Mouse (Mus musculus) urinary bladder, adult 18-20 months (tissue): Measurements from ENCODE around the gene Utf1.

Experiments
- DNase-seq, 2 experiments: peaks; one replicate each; pipeline ENCODE4 v3.0.0; 2022; ENCODE audit warnings: low spot score in 2 of 2, mixed read lengths in 2 of 2

Gene Utf1

DNA sequence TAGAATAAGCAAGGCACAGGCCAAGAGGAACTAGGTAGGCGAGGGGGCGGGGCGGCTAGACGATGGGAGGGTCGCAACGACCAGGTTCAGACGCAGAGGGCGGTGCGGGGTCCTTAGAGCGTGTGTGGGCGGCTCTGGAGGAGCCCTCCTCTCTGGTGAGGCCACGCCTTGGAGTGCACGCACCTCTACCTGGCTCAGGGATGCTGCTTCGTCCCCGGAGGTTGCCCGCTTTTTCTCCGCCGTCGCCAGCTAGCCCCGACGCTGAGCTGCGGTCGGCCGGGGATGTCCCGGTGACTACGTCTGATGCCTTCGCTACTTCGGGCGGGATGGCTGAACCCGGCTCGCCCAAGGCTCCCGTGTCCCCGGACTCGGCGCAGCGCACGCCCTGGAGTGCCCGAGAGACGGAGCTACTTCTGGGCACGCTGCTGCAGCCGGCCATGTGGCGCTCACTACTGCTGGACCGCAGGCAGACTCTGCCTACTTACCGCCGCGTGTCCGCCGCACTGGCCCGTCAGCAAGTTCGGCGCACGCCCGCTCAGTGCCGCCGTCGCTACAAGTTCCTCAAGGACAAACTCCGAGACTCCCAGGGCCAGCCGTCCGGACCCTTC lies at the start of gene Utf1:
TSS of gene Utf1 (plus strand) at position 116 of the 608 bp plus-strand sequence.
- DNase-seq = peak in 1 of 2 experiments; percentile 43

DNA sequence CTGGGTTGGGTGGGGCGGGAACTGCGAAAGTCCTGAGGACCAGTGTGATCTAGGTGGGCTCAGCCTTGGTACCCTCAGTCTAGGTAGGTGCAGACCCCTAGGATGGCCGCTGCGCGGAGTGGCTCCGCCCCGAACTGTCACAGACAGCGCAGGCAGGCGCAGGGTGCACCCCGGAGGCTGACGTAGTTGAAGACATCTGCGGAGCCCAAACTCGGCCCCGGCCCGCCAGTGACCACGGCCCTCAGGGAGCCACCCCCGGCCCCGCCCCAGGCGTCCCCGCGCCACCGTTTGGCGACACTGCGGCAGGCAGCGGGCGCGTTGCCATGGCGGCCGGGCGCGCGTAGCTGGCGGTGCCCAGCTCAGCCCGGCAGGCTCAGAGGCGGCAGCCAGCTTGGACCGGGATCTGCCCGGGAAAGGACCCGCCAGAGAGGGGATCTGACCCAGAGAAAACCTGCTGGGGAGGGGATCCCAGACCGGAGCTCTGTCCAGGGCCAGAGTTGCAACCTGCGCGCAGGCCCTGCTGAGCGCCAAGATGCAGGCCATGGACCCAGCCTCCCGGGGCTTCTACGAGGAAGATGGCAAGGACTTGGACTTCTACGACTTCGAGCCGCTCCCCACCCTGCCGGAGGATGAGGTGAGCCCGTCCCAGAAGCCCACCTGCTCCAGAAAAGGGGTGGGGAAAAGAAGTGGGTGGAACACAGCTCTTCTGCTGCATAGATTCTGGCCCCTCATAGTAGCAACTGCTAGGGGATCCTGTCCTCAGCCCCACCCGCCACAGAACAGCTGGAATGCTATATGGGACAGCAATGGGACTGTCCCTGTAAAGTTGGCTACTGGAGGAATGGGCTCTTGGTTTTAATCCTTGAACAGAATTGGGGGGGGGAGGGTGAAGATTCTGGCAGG lies 48.7 kb upstream of the Utf1 start, which contains the start of gene Kndc1:
TSS of gene Kndc1 (plus strand) at position 42 of the 903 bp plus-strand sequence.
- peak in 1 of 2 experiments; percentile 11 for DNase-seq

DNA sequence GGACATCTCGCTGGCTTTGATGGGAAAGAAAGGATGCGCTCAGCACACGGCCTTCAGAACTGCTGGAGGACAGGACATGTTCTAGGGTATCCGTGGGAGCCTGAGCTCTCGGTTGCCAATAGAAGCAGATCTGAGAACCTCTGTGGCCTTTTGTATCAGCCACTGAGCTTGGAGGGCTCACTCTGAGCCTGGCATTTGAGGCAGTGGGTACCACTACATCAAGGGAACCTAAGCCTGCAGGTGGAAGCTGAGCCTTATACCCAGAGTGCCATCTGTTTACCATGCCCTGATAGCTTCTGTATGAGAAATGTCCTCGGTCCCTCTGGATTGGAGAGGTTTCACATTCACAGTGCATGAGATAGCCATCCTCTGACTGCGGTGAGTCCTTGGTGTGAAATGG lies 47.3 kb upstream of the Utf1 start:
- no peak for DNase-seq

DNA sequence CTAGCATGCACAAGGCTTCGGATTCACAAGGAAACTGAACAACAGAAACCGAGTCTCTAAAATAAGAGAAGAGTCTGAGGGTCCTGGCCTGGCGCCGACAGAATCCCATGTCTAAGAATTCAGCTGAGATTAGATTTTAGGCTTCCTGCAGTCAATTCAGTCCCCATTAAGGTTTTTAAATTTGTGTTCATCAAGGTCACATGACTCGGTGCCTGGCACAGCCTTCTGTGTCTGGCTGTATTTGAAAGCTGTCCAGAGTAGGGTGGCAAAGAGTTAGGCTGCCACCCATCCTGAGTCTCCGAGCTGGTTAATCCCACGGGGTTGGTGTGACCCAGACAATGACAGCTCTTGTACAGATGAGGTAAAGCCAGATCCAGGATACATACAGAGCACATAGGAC lies 46.8 kb upstream of the Utf1 start:
- DNase-seq = no peak

DNA sequence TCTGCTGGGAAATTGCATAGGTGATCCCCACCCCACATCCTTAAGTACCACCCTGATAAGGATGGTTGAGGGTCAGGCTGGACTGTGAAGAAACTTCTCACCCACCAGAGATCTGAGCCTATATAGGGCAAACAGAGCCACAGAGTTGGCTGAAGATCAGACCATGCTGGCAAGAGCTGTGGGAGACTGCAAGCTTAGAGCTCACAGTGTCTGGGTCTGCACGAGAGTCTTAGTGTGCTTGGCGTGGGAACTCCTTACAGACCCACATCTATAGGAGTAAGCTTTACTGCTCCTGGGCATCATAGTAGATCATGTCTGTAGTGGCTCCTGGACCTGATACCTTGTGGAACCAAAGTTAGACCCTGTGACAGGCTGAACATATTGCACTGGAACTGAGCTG lies 45.0 kb upstream of the Utf1 start:
- DNase-seq = no peak

DNA sequence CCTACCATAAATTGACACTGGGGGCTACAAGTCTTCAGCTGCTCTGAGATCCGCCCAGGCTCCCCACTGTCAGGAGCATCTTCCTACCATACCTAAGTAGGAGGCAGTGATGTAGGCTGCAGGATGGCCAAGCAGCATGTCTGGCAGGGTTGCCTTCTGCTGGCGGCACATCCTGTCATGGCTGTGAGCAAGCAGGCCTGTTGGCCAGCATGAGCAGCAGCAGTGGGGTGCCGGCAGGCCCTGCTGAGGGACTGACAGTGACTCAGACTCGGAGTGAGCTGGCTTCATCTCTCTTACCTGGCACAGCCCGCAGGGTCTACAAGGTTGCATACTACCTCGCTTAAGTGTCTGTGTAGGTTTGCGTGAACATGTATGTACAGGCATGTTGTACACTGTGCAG lies 44.1 kb upstream of the Utf1 start:
- no peak for DNase-seq

DNA sequence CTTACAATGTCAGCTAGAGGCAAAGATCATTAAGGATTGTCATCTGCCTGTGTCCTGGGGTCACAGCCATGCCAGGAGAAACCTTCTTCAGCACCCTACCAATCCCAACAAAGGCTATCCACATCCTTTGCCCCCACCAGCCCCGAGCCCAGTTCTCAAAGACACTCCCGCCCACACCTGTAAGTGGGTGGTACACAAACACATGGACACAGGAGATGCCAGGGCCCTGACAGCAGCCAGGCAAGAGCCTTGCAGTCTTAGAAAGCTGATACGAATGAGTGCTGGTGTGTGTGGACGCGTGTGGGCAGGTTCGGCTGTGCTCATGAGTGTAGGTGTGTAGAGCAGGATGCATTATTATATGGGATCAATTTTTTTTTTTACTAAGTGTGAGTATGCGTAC lies 43.1 kb upstream of the Utf1 start:
- no peak for DNase-seq

DNA sequence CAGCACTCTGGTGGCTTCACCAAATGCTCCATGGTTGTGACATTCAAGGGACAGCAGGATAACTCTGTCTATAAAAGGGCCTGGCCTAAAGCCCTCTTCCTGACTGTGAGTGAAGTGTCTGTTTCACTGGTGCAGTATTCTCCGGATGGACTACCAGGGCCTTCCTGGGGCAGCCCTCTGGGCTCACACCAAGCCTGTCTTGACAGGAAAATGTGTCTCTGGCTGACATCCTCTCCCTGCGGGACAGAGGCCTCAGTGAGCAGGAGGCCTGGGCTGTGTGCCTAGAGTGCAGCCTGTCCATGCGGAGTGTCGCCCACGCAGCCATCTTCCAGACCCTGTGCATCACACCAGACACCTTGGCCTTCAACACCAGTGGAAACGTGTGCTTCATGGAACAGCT lies 42.7 kb upstream of the Utf1 start:
- no peak for DNase-seq

DNA sequence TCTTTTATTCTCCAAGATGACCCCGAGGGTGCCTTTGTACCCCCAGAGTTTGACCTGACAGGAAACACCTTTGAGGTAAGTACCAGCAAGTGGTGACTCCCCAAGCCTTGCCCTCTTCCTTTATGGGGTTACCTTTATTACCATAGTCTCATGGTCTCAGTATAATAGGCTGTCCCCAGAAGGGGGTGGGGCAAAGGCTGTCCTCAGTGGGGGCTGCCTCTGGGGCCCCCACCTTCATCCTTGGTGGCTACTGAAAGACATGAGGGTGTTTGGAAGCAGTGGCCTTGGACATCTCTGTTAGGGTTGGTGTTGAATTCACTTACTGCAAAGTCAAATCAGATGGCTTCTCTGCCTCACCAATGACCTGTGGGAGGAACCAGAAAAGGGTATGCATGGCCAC lies 41.6 kb upstream of the Utf1 start:
- no peak for DNase-seq

DNA sequence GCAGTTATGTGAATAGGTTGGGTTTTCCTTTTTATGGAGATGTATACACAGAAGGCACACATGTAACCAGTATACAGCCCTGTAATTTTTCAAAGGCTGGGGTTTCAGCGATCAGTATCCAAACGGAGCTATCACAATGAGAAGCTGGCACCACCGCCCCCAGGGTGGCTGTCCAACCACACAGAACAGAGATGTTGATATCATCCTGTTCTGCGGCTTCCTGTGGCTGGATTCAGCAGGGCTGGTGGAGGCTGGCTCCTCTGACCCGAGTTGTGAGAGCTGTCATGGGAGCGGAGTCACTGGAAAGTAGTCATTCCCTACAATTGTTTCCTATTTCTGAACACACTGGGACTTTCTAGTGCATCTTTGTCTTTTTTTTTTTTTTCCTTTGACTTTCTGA lies 38.3 kb upstream of the Utf1 start:
- DNase-seq = no peak

DNA sequence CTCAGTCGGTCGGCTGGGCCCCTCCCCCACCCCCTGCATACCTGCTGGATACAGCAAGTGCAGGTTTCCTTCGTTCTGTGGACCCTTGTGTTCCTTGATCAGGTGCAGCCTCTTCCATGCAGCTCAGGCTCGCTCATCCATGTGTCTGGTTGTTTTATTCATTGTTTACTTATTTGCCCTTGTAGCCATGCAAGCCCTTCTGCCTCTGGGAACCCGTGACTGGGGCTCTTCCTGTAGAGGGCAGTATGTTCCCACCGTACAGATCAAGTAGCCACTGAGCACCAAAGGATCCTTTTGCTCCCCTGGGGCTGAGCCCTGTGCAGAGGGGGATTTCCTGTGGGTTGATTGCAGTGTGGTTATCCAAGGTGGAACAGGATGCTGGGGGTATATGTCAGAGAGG lies 37.9 kb upstream of the Utf1 start:
- peak in 1 of 2 experiments; percentile 10 for DNase-seq

DNA sequence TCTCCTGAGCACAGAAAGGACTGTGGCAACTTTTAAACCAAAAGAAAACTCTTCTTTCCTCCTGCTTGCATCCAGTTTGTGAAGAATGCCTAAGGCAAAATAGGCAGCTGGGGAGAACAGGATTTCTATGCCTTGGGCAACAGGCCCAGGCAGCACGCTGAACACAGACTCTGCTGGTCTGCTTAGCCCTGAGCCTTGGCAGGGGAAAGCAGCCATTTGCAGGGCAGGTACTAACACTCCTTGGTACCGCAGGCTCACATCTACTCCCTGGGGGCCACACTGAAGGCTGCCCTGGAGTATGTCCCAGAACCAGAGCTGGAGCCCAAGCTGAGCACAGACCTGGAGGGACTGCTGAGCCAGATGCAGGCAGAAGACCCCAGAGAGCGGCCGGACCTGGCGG lies 35.4 kb upstream of the Utf1 start:
- no peak for DNase-seq

DNA sequence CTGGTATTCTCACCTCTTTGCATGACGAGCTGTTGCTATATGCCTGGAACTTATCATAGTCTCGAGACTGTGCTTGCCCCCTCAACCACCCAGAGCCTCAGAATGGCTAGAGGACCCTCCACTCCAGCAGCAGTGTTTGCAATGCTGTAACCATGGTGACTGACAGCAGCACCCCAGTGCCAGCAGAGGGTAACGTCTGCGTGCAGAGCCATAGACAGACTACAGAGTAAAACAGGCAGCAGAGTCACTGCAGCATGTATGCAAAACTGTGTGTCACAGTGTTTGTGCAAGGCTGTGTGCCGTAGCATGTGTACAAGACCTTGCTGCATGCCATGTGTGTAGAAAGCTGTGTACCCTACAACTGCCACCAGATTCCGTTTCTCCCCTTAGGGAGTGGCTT lies 34.1 kb upstream of the Utf1 start:
- no peak for DNase-seq

DNA sequence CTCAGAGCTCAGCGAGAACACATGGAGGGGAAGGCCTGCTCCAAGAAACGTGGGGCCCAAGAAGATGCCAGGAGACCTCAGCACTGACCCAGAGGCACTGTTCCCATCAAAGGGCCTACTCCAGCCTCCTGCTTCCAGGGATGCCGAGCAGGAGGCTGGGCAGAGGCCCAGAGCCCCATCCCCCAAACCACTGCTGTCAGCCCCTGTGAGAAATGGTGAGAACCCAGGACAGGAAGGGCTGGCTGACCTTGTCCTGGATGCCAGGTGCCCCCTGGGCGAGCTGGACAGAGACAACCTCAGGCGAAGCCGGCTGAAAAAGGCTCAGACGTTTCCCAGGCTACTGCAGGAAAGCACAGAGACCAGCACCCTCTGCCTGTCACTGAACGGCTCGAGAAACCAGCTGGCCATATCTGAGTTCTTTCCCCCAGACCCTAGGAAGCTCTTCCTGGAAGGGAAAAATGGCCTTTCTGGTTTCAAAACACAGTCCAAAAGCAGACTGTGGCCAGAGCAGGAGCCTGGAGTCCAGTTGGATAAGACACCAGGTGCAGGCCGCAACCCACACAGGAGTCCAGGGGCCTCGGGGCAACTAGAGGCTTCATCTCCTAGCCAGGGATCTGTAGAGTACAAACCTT lies 33.3 kb upstream of the Utf1 start:
- no peak for DNase-seq

DNA sequence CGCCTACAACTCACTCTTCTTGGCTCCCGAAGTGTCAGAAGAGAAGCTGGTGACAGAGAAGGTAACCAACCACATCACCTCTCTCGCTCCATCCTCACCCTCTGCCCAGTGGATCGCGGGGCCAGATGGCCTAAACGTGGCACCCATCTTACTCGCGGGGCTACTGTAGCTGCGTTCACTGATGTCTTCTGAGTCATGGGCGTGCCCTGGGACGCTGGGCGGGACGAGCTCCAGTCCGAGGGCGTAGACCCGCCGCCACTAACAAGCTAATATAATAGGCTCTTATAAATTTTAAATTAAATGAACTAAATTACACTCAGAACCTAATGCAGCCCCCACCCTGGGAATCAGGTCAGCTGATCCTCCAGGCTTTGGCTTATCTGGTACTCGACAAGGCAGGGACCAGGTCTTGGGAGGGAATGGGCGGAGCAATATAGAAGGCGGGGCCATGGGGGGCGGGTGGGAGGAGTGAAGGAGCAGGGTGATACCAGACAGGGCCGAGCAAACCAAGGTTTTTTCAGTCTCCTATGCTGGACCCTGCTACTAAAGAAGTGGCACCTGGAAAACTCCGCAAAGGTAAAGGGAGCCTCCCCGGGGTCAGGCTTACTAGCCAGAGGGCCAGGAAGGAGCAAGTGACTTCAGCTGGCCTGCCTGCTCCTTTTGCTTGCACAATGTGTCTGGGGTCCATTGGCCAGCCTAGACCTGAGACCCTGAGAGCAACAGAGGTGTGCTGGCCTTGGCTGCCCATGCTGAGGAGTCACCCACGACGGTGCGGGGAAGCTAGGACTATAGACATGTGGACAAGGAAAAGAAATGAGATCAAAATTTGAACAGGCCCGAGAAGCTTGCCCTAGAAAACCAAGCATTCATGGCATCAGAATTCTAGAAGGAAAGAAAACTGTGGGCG lies 29.2 kb upstream of the Utf1 start:
- no peak for DNase-seq

DNA sequence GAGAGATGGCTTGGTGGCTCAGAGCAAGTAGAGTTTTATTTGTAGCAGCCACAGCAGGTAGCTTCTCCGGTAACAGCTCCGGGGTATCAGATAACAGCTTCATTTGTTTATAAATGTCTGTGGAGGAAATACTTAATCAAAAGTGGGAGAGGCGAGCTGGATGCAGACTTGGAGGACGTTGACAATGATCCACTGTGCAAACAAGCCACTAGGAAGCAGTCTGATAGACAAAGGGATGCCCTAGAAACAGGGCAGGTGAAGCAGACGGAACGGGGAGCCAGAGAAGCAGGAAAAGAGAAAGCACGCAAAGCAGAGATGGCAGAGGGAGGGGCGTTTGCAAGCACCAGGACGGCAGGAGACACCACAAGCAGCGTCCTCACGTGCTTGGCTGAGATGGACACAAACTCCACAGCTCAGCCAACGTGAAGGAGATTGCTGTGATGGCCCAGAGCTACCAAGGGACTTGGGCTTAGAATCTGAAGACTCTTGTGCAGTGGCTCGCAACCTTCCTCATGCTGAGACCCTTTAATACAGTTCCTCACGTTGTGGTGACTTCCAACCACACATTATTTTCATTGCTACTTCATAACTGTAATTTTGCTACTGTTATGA lies 27.8 kb upstream of the Utf1 start:
- DNase-seq = no peak

DNA sequence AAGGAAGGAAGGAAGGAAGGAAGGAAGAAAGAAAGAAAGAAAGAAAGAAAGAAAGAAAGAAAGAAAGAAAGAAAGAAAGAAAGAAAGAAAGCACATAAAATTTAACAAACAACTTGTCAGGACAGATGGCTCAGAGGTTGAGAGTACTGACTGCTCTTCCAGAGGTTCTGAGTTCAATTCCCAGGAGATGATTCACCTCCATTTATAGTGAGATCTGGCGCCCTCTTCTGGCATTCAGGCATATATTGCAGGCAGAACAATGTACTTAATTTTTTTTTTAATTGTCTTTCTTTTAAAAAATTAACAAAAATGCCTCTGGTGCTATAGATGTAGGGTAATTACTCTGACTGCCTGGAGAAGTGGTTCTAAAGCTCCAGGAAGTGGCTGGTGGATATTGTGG lies 27.2 kb upstream of the Utf1 start:
- no peak for DNase-seq

DNA sequence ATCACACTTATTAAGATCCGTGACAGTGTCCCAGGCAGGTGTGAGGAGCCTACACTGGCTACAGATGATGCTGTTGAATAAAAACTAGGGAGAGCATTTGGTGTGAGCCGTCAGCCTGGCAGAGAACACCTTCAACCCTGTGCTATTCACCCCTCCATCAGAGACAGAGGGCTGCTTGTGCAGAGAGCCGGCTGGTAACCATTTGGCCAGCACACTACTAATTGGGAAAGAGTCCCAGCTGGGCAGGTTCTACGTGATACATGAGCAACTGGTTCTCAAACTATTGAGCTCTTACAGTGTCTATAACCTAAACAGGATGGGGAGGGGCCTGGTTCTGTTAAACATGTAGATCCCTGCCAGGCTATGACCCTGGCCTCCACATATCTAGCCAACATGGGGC lies 25.3 kb upstream of the Utf1 start:
- no peak for DNase-seq

DNA sequence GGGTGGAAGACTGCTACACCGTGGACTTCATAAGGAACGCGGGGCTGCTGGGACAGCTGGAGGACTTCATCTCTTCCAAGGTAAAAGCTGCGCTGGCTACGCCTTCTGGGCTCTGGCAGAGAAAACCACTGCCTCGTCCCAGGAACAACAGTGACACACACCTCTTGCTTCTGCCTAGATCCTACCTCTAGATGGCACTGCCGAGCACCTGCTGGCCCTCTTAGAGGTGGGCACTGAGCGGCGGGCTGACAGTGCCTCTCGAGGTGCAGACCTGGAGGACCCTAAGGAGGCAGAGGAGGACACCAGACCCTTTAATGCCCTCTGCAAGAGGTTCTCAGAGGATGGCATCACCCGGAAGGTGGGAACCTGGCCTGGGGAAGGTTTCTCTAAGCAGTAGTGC lies 12.9 kb upstream of the Utf1 start:
- no peak for DNase-seq

DNA sequence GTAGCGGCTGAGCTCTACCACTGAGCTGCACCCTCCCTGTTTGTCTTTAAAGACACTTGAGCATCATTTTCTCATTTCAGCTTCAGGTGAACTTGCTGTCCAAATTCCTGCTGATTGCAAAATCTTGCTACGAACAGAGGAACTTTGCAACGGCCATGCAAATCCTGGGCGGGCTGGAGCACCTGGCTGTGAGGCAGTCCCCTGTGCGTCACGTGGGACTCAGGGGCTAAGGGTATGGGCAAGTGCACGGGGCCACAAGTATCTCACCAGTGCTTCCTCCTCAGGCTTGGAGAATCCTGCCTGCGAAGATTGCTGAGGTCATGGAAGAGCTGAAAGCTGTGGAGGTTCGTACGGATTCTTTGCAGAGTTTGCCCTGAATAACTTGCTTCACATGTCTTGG lies 6.9 kb upstream of the Utf1 start:
- DNase-seq = no peak

DNA sequence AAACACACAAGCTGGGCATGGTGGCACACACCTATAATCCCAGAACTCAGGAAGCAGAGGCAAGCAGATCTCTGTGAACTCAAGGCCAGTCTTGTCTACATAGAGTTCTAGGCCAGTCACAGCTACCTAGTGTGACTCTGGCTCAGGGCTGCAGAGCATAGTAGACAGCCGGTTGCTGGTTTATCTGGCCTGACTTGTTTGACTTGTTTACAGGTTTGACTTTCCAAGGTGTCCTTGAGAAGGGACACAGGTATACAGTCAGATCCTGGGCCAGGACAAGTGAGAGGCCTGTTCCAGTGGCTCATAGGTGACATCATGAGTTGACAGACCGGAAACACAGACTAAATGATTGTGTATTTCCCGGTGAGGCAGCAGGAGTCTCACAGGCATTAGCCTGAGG lies 6.5 kb upstream of the Utf1 start:
- no peak for DNase-seq
